Mouse (Mus musculus) adrenal gland, postnatal 36 days (tissue): ENCODE measurements around the gene Usp22. TPM values are rescaled to one million over a fixed set of nuclear protein-coding genes. Genes with fewer than 3 reads are reported as not detected.
A peak's percentile ranks its signal among the peaks of the same experiment; 100 is the strongest.
"Not testable (repeated sequence)": the region's sequence is repeated elsewhere in the genome, so short reads cannot be mapped to it uniquely, and the experiment has no call there.

Source experiments
- DNase-seq, 2 experiments: peaks; one replicate each; pipeline ENCODE4 v3.0.0; 2021; ENCODE audit warnings: mixed read lengths in 1 of 2
- total RNA-seq, 2 experiments: library from RNA; stranded (reverse); gene quantifications; 2 replicates each; pipeline ENCODE4 v1.2.3; 2021

Usp22 gene
- total RNA-seq, 2 experiments from 2014 or later, result 59.1 to 99.4 TPM

DNA sequence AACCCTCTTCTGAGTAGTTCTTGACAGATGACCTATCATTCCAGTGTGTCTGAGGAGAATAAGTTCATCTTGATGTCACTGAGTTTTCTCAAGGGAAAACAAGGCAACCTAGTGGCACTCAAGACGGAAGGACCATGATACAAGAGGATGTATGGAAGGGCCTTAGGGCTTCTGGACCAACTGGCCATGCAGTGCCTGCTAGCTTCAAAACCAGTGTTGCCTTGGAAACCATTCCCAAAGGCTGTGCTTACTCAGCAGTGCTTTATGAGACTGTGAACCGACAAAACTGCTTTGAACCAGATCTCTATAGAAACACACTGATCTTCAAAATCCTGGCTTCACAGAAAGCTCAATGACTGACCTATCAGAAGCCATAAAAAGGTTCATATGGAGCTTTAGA, 15.9 kb upstream of the Usp22 start:
- DNase-seq, result no peak

GRCm38 (mm10) chr11:61183820-61184219, 9.0 kb upstream of the Usp22 start:
- DNase-seq, result no peak

GRCm38 (mm10) chr11:61181624-61182023, 6.8 kb upstream of the Usp22 start:
- no peak for DNase-seq

DNA sequence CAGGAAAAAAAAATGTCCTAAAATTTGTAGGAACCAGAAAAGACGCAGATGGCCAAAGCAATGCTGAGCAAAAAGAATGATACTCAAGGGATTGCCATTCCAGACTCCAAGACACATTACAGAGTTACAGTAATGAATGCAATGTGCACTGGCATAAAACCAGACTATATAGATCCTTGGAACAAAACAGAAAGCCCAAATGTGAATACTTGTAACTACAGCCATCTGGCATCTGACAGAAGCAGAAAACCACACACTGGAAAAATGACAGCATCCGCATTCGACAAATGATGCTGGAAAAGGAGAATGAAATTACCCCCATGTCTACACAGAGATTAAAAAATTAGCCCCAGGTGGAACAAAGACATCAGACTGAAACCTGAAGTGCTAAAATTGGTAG, 5.5 kb upstream of the Usp22 start:
- no peak for DNase-seq

- DNase-seq, result no peak
Observed at GRCm38 (mm10) chr11:61176321-61176720, 1.5 kb upstream of the Usp22 start.

GRCm38 (mm10) chr11:61175778-61176177, 923 bp upstream of the Usp22 start:
- DNase-seq, result no peak

- DNase-seq, result peak; percentile 69 to 80
Observed at GRCm38 (mm10) chr11:61174291-61174820, 499 bp downstream of the Usp22 start.

- DNase-seq, result not testable (repeated sequence)
Observed at GRCm38 (mm10) chr11:61173477-61173876, 1.4 kb downstream of the Usp22 start.

- no peak for DNase-seq
Observed at GRCm38 (mm10) chr11:61170184-61170583, 4.7 kb downstream of the Usp22 start.

DNA sequence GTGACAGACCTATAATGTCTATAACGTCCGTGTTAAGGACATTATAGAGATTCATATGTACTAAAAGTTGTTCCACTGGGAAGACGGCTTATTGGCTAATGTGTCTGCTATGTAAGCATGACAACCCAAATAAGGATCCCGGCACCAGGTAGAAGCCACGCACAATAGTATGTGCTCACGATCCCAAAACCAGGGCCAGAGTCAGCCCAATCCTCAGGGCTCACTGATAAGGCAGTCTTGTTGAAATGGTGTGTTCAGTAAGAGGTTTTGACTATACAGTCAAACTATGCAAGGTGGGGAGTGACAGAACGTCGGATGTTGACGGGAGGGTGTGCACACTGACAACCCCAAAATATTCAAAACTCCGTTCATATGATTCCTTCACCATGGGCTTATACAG, 10.0 kb downstream of the Usp22 start:
- no peak for DNase-seq

DNA sequence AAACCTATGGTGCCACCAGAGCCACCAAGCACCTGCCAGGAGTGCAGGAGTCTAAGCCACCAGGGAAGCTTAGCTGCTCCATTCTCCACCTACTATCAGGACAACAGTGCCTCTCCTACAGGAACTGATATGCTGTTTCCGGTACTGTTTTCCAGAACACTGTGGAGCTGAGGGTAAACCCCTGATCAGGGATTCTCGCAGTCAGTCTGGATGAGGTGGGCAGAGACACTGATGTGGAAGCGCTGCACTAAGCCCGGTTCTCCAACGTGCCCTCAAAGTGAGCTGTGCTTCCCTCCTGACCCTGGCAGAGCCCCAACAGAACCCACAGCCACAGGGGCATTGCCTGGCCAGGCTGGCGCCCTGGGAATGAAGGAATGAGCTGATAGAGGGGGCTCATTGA, 10.5 kb downstream of the Usp22 start:
- no peak for DNase-seq

- no peak for DNase-seq
Observed at GRCm38 (mm10) chr11:61163341-61163740, 11.5 kb downstream of the Usp22 start.

GRCm38 (mm10) chr11:61162776-61163175, 12.1 kb downstream of the Usp22 start:
- no peak for DNase-seq

- no peak for DNase-seq
Observed at GRCm38 (mm10) chr11:61161121-61161520, 13.7 kb downstream of the Usp22 start.

- DNase-seq, result no peak
Observed at GRCm38 (mm10) chr11:61159796-61160732, 14.8 kb downstream of the Usp22 start.

- DNase-seq, result no peak
Observed at GRCm38 (mm10) chr11:61158141-61158540, 16.7 kb downstream of the Usp22 start.

DNA sequence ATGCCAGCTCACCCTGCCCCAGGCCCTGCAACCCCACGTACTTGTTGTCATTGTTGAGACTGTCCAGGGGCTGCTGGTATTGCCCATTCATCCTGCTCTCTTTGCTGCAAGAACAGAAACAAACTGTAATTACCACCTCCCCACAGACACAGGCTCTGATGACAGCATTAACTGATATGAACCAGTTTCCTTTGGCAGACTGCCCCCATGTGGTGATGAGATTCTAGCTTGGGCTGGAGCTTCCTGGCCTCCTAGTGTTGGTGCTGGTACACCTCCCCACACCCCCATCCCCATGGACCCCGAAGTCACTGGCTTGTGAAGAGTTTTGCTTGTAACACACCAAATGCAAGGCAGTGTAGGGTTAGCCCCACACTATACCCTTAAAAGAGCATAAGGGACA, 19.1 kb downstream of the Usp22 start:
- peak; percentile 45 to 65 for DNase-seq

- no peak for DNase-seq
Observed at GRCm38 (mm10) chr11:61150233-61151001, 24.4 kb downstream of the Usp22 start.

GRCm38 (mm10) chr11:61147300-61147683, 27.6 kb downstream of the Usp22 start:
- DNase-seq, result peak; percentile 62 to 65

DNA sequence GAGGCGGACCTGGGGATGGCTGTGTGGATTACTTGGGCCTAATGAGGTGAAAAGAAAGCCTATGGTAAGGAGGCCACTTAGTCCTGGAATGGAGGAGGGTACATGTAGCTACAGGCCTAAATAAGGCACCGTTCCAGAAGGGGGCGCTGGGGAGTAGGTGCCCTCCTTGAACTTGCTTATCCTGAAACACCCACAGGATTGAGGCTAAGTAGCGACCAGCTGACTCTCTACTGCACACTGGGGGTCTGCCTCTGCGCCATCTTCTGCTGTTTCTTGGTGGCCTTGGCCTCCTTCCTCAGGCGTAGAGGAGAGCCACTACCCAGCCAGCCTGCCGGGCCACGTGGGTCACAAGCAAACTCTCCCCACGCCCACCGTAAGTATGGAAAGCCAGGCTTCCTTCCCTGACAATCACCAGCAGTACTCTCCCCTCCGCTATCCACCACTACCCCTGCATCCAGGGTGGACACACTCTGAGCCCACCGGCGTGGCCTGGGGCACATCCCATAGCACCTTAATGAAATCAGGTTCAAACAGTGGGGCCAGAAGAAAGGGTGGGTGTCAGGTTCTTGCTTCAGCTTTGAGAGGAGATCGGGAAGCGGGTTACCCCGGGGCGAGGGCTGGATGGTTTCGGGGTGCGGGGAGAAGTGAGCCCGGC, 28.1 kb downstream of the Usp22 start:
- DNase-seq, result peak; percentile 59 to 70

DNA sequence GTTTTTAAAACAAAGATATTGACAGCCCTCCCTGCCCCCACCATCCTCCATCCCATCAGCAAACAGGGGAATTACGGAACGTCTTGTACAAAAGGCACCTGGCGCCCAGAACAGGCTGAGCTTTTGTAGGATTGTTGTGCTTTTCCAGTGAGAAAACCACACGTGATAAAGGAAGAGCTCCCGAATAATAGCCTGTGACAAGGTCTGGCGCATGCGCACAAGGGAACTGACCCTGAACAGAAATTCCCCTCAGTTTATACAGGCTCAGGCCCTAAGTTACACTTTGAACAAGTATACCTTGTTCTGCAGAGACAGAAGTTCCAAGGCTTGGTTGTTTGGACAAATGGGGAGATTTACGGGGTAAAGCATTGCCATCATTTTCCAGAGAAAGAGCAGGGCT, 29.3 kb downstream of the Usp22 start:
- no peak for DNase-seq
